Mouse (Mus musculus) limb, embryonic 11.5 days (tissue): Measurements from ENCODE around the gene Usp49. TPM values are rescaled to one million over a fixed set of nuclear protein-coding genes. Genes with fewer than 3 reads are reported as not detected.

Experiments used
- ATAC-seq: fragments of 200-750 bp; cut with Nextera tagmentation; 2 replicates; pipeline ENCODE4 v1.8.0; 2017; ENCODE audit warnings: low read depth; ENCODE audit not compliant: insufficient number of reproducible peaks, low FRiP score, low TSS enrichment
- DNase-seq: peaks from one replicate; pipeline ENCODE4 v3.0.0-alpha.2; 2015; ENCODE audit warnings: low spot score
- H3K27ac ChIP-seq: fragments of 300-500 bp; sonication (generic); replicated peaks from 2 replicates; pipeline ENCODE4 v1.5.1; 2014; ENCODE audit warnings: low read depth, mild to moderate bottlenecking, low read length
- H3K27me3 ChIP-seq: fragments of 300-500 bp; sonication (generic); 2 replicates; pipeline ENCODE4 v1.6.1; 2014; ENCODE audit warnings: mild to moderate bottlenecking, low read length, mixed read lengths; ENCODE audit not compliant: control insufficient read depth, insufficient read depth
- H3K36me3 ChIP-seq: fragments of 300-500 bp; sonication (generic); 2 replicates; pipeline ENCODE4 v1.6.1; 2014; ENCODE audit warnings: mild to moderate bottlenecking, low read length, moderate library complexity, mixed read lengths; ENCODE audit not compliant: control insufficient read depth, insufficient read depth
- H3K4me1 ChIP-seq: fragments of 300-500 bp; sonication (generic); 2 replicates; pipeline ENCODE4 v1.6.1; 2014; ENCODE audit warnings: low read length, mixed read lengths; ENCODE audit not compliant: control insufficient read depth, insufficient read depth
- H3K4me2 ChIP-seq: fragments of 300-500 bp; sonication (generic); 2 replicates; pipeline ENCODE4 v1.6.1; 2014; ENCODE audit warnings: low read depth, mild to moderate bottlenecking, moderate library complexity; ENCODE audit not compliant: severe bottlenecking
- H3K4me3 ChIP-seq: fragments of 300-500 bp; sonication (generic); 2 replicates; pipeline ENCODE4 v1.5.1; 2014; ENCODE audit warnings: low read depth, low read length
- H3K9ac ChIP-seq: fragments of 300-500 bp; sonication (generic); 2 replicates; pipeline ENCODE4 v1.6.1; 2014; ENCODE audit warnings: mild to moderate bottlenecking, low read length
- H3K9me3 ChIP-seq: fragments of 300-500 bp; sonication (generic); 2 replicates; pipeline ENCODE4 v1.6.1; 2016; ENCODE audit warnings: low read length; ENCODE audit not compliant: control insufficient read depth
- WGBS: fragments of 180-500 bp; shearing (Covaris S2); extraction: QIAGEN DNeasy Blood & Tissue Kit; methylation state at CpG from one replicate; pipeline ENCODE4 v1.1.7; 2014; 5-methylcytosine and 5-hydroxymethylcytosine counted together
- polyA plus RNA-seq: library from polyadenylated mRNA; unstranded; fragments of >200 nt; fragmentation: Nextera tagmentation; extraction: Ambion mirVana; gene quantifications from 2 replicates; pipeline ENCODE4 v1.2.1, GENCODE M21; 2014

Usp49 gene
- polyA plus RNA-seq, 1 experiment from 2014 or later = 6.7 TPM

DNA sequence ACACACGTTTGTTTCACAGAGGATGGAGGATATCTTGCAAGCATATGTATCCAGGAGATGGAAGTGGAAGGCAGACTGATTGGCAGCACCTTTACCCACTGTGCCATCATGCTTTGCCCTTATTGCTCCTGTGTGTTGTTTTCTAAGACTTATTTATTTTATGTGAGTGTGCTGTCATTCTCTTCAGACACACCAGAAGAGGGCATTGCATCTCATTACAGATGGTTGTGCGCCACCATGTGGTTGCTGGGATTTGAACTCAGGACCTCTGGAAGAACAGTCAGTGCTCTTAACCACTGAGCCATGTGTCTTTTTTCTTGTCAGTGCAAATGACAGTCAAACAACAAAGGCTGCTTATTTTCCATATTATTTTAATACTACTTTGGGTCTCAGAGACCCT lies 2.7 kb upstream of the Usp49 start:
- peaks cover 18% of the 10 kb centered on the region for H3K36me3 ChIP-seq
- H3K27me3 ChIP-seq = no peaks in the 10 kb centered on the region
- no peak overlapping the region for H3K9ac ChIP-seq
- H3K9me3 ChIP-seq = no peaks in the 10 kb centered on the region
- no peak overlapping the region; the same call in 1 of the 2 replicates for H3K4me2 ChIP-seq
- H3K27ac ChIP-seq = no peak overlapping the region
- no peak for ATAC-seq
- WGBS = 80% methylated on average over 2 of the region's 2 CpGs
- H3K4me1 ChIP-seq = peaks cover 14% of the 10 kb centered on the region
- no peak overlapping the region; the same call in 1 of the 2 replicates for H3K4me3 ChIP-seq
- no peak for DNase-seq

DNA sequence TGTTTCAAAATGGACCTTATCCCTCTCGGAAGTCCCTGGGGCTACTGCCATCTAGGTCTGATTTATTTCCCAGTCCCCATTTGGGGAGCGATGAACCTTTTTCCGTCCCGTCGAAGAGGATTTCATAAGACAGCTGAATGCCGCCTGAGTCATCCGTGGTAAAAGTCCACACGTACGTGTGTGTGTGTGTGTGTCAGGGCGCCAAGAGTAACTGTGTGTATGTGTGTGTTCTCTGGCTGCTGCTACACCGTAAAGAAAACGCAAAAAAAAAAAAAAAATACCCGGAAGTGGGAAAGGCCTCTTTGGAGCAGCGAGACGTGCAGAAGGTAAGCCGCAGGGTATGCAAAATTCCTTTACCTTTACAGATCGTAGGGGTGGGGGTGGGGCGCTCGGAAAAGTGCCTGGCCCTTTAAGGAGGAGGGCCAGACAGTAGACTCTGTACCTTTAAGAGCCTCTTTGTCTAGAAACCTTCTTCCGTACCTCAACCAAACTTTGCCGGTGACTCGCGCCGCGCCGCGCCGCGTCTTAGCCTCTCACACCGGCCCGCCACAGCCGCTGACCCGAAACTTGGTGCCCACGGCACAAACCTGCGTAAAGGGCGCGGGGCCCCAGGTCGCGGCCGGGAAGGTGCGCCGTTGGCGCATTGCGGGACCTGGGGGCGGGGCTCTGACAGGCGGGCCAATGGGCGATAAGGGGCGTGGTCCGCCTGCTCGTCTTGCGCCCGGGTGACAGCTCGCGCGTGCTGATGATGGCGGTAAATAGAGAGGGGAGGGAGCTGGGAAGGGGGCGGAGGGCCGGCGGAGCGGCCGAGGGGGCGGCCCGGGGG lies 1.4 kb upstream of the Usp49 start:
- ATAC-seq = peak; percentile 93
- H3K4me1 ChIP-seq = peaks cover 14% of the 10 kb centered on the region
- peaks cover 6% of the 10 kb centered on the region for H3K36me3 ChIP-seq
- peak; percentile 96 for DNase-seq
- under 1% methylated on average over 63 of the region's 63 CpGs for WGBS
- H3K27me3 ChIP-seq = no peaks in the 10 kb centered on the region
- peak overlapping the region; percentile 91 for H3K27ac ChIP-seq
- H3K4me2 ChIP-seq = peak overlapping the region; percentile 92
- peak overlapping the region; percentile 73 for H3K9ac ChIP-seq
- H3K9me3 ChIP-seq = no peaks in the 10 kb centered on the region
- peak overlapping the region; percentile 70 for H3K4me3 ChIP-seq

DNA sequence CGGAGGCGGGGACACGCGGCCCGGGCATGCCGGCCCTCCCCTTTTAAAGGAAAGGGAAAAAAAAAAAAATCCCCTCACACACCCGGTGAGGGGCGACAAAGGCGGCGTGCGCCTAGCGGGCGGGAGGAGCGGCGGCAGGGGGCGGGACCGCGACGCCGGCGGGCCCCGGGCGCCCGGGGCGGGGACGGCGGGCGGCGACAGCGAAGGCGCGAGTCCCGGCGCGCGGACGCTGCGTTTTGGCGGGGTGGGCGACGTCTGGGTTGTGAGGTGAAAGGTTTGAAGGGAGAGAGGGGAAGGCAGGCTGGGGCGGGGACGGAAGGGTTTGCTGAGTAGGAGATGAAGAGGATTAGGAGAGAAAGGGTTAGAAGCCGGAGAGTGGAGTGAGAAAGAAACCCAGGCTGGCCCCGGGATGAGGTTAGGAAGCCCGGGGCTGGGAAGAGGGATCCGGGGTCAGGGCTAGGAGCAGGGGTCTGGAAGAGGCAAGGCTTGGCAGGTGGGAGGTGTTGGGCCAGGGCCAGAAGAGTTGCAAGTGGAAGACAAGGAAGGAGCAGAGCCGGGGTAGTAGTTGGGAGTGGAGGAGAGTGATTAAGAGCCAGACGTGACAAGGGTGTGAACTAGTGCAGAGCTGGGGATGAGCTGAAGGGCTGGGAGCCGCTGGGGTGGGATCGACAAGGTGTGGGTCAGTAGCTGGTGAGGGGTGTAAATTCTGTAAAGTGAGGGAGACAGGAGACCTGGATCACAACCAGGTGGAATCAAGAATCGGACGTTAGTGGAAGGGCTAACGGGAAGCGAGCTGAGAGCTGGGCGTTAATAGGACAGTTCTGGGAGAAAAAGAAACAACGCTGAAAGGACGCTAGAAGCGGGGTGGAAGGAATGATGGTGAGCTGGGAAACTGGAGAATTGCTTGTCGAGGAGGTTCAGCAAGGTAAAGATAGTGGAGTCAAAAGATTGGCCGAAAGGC lies 493 bp upstream of the Usp49 start:
- peaks cover 14% of the 10 kb centered on the region for H3K4me1 ChIP-seq
- peak overlapping the region; percentile 70 for H3K4me3 ChIP-seq
- peak; percentile 49 for ATAC-seq
- no peaks in the 10 kb centered on the region for H3K27me3 ChIP-seq
- peak overlapping the region; percentile 91 for H3K27ac ChIP-seq
- peak overlapping the region; percentile 73 for H3K9ac ChIP-seq
- H3K9me3 ChIP-seq = no peaks in the 10 kb centered on the region
- 0 out of 2 replicates have a peak, but pooled peaks cover 4% of the 10 kb centered on the region for H3K36me3 ChIP-seq
- under 1% methylated on average over 61 of the region's 61 CpGs for WGBS
- no peak for DNase-seq
- peak overlapping the region; percentile 92 for H3K4me2 ChIP-seq

DNA sequence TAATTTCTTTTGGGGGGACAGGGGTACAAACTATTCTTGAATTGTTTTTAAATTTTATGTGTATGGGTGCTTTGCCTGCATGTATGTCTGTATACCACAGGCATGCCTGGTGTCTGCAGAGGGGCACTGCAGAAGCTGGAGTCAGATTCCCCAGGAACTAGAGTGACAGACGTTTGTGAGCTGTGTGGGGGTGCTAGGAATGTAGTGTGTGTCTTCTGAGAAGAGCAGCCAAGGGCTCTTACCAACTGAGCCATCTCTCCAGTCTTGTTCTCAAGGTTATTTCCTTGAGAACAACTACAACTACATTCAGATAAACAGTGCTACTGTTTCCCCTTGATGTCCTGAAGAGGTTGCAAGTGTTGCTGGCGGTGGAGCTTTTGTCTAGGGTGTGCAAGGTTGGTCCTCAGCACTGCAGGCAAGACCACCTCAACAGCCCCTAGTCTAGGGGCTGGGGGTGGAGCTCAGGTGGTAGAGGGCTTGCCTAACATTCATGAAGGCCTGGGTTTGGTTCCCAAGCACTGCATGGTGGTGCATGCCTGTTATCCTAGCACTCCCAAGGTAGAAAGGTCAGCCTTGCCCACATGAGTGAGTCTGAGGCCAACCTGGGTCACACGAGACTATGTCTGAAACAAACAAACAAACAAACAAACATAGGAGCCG lies 1.8 kb downstream of the Usp49 start:
- Histone ChIP-seq H3K9me3 (no peaks in the 10 kb centered on the region), H3K27ac (no peak overlapping the region), H3K4me2 (no peak overlapping the region), H3K27me3 (no peaks in the 10 kb centered on the region), H3K4me1 (peaks cover 14% of the 10 kb centered on the region), H3K9ac (no peak overlapping the region), H3K36me3 (peaks cover 2% of the 10 kb centered on the region; the same call in 1 of the 2 replicates), H3K4me3 (no peak overlapping the region)
- no peak for ATAC-seq
- no peak for DNase-seq
- 64% methylated on average over 4 of the region's 4 CpGs for WGBS

DNA sequence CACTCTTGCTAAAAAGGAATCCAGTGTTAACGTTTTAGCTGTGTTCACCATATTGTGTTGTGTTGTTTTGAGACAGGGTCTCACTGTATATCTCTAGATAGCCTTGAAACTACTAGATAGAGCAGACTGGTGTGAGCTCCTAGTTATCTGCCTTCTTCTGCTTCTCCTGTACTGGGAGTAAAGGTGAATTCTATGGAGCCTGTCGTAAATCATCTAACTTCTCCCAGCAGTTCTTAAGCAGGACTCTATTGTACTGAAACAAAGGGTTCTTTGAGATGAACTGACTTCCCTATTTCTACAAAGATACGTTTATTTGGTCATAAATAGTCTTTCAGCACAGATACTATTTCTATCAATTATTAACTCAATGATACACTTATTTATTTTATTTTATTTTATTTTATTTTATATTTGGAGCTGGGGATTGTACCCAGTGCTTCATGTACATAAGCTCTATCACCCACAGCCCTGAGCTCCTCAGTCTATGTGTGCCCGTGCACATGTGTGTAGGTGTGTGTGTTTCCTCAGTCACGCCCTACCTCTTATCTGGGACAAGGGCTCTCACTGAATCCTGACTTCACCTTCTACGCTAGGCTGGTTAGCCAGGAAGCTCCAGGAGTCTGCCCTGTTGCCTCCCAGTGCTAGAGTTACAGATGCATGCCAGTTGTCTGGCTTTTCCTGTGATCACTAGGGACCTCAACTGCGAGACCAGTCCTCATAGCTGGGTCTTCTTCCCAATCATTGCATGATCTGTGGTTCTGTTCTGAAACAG lies 3.7 kb downstream of the Usp49 start:
- Histone ChIP-seq H3K9me3 (no peaks in the 10 kb centered on the region), H3K27ac (no peak overlapping the region), H3K4me1 (peaks cover 14% of the 10 kb centered on the region), H3K36me3 (peaks cover 2% of the 10 kb centered on the region; the same call in 1 of the 2 replicates), H3K27me3 (no peaks in the 10 kb centered on the region), H3K9ac (no peak overlapping the region), H3K4me3 (no peak overlapping the region), H3K4me2 (no peak overlapping the region)
- no peak for ATAC-seq
- no peak for DNase-seq
- 81% methylated on average over 7 of the region's 7 CpGs for WGBS

DNA sequence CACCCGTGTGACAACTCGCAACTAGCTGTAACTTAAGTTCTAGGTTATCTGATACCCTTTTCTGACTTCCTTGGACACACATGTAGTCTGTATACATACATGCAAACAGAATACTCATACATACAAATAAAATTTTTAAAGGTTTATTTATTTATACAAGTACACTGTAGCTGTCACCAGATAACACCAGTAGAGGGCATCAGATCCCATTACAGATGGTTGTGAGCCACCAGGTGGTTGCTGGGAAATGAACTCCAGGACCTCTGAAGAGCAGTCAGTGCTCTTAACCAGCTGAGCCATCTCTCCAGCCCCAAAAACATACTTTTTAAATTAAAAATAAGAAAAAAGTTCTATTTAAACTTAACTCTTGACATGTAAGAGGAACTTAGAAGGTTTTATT lies 12.5 kb downstream of the Usp49 start:
- DNase-seq (no peak), ATAC-seq (no peak)
- H3K4me2 ChIP-seq = no peak overlapping the region
- H3K27ac ChIP-seq = no peak overlapping the region
- H3K27me3 ChIP-seq = no peaks in the 10 kb centered on the region
- H3K9ac ChIP-seq = no peak overlapping the region
- no peaks in the 10 kb centered on the region for H3K36me3 ChIP-seq
- no peak overlapping the region for H3K4me3 ChIP-seq
- 77% methylated on average over 2 of the region's 2 CpGs for WGBS
- H3K9me3 ChIP-seq = no peaks in the 10 kb centered on the region
- H3K4me1 ChIP-seq = no peaks in the 10 kb centered on the region

DNA sequence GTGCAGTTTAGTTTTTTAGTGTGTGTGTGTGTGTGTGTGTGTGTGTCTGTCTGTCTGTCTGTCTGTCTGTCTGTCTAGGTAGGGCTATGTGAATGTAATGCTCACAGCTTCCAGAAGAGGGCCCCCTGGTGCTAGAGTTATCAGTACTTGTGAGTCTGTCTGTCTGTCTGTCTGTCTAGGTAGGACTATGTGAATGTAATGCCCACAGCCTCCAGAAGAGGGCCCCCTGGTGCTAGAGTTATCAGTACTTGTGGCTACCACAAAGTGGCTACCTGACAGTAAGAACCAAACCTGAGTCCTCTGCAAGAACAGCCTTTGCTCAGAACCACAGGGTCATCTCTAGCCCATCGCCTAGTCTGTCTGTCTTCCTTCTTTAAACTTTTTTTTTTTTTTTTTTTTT lies 16.2 kb downstream of the Usp49 start:
- ATAC-seq = no peak
- Histone ChIP-seq H3K4me2 (no peak overlapping the region), H3K9ac (no peak overlapping the region), H3K27ac (no peak overlapping the region), H3K36me3 (no peaks in the 10 kb centered on the region), H3K9me3 (no peaks in the 10 kb centered on the region), H3K4me1 (no peaks in the 10 kb centered on the region), H3K27me3 (no peaks in the 10 kb centered on the region), H3K4me3 (no peak overlapping the region)
- DNase-seq = peak; percentile 76
- WGBS = 58% methylated on average over 1 of the region's 1 CpGs
